7 mouse cellular contexts compared by ENCODE assay signal in genomic region chr8:60992910-60993638, GRCm38 (mm10). TPM values are rescaled to one million over a fixed set of nuclear protein-coding genes. Genes with fewer than 3 reads are reported as not detected.
DNase-seq lines count a peak whose midpoint lies in the region; ATAC-seq lines count a peak whose summit lies in the region.

Gene Nek1 (plus strand): TSS chr8:60993195.

- DNase-seq in adrenal gland, postnatal 25 days: peak; percentile 99
- peak; percentile 100 for DNase-seq in heart, adult 11 months
- peak; percentile 98 for DNase-seq in kidney, adult 18-20 months
- peak; percentile 98 for DNase-seq in limb, embryonic 11.5 days (ENCODE audit: low spot score)
- peak; percentile 99 for DNase-seq in midbrain, embryonic 14.5 days
- DNase-seq in spleen, adult 18-20 months: peak; percentile 95 to 99

- H3K9me3 ChIP-seq in embryonic facial prominence, embryonic 12.5 days: no peaks in the 10 kb centered on the region
- H3K9me3 ChIP-seq in limb, embryonic 11.5 days (ENCODE audit: control insufficient read depth, low read length): no peaks in the 10 kb centered on the region
- H3K9me3 ChIP-seq in midbrain, embryonic 14.5 days (ENCODE audit: control insufficient read depth, low read length): peaks cover 2% of the 10 kb centered on the region; the same call in 1 of the 2 replicates

- H3K27ac ChIP-seq in embryonic facial prominence, embryonic 12.5 days: peak within 1 kb of the TSS; percentile 91
- peak within 1 kb of the TSS; percentile 75; the same call in 1 of the 2 replicates for H3K27ac ChIP-seq in limb, embryonic 11.5 days (replicated peaks; ENCODE audit: low read depth, low read length)
- H3K27ac ChIP-seq in midbrain, embryonic 14.5 days (replicated peaks; ENCODE audit: low read depth, low read length): peak within 1 kb of the TSS; percentile 89

- peaks cover 5% of the 10 kb centered on the region for H3K4me1 ChIP-seq in embryonic facial prominence, embryonic 12.5 days
- H3K4me1 ChIP-seq in limb, embryonic 11.5 days (ENCODE audit: control insufficient read depth, insufficient read depth, low read length): no peaks in the 10 kb centered on the region; the same call in 1 of the 2 replicates
- peaks cover 9% of the 10 kb centered on the region for H3K4me1 ChIP-seq in midbrain, embryonic 14.5 days (ENCODE audit: control insufficient read depth, insufficient read depth, low read length)

- H3K4me2 ChIP-seq in embryonic facial prominence, embryonic 12.5 days (replicated peaks): peak within 1 kb of the TSS; percentile 81
- H3K4me2 ChIP-seq in limb, embryonic 11.5 days (ENCODE audit: low read depth, severe bottlenecking): peak within 1 kb of the TSS; percentile 70
- H3K4me2 ChIP-seq in midbrain, embryonic 14.5 days (ENCODE audit: low read length): peak within 1 kb of the TSS; percentile 77

- no peaks in the 10 kb centered on the region for H3K27me3 ChIP-seq in embryonic facial prominence, embryonic 12.5 days
- H3K27me3 ChIP-seq in limb, embryonic 11.5 days (ENCODE audit: control insufficient read depth, insufficient read depth, low read length): no peaks in the 10 kb centered on the region
- no peaks in the 10 kb centered on the region for H3K27me3 ChIP-seq in midbrain, embryonic 14.5 days (ENCODE audit: control insufficient read depth, insufficient read depth, low read length)

- ATAC-seq in embryonic facial prominence, embryonic 12.5 days (ENCODE audit: insufficient number of reproducible peaks, insufficient read depth, low FRiP score, low TSS enrichment): peak; percentile 94
- peak; percentile 96 for ATAC-seq in limb, embryonic 11.5 days (ENCODE audit: insufficient number of reproducible peaks, low FRiP score, low TSS enrichment, low read depth)
- ATAC-seq in midbrain, embryonic 14.5 days (ENCODE audit: low FRiP score, low TSS enrichment): peak; percentile 97

- H3K9ac ChIP-seq in embryonic facial prominence, embryonic 12.5 days: peak within 1 kb of the TSS; percentile 72
- peak within 1 kb of the TSS; percentile 72 for H3K9ac ChIP-seq in limb, embryonic 11.5 days (ENCODE audit: low read length)
- peak within 1 kb of the TSS; percentile 77 for H3K9ac ChIP-seq in midbrain, embryonic 14.5 days (replicated peaks; ENCODE audit: low read length)

- peak within 1 kb of the TSS; percentile 89 for H3K4me3 ChIP-seq in embryonic facial prominence, embryonic 12.5 days
- H3K4me3 ChIP-seq in limb, embryonic 11.5 days (ENCODE audit: low read depth, low read length): peak within 1 kb of the TSS; percentile 74
- peak within 1 kb of the TSS; percentile 86 for H3K4me3 ChIP-seq in midbrain, embryonic 14.5 days (replicated peaks; ENCODE audit: low read depth, low read length)

- WGBS in embryonic facial prominence, embryonic 12.5 days: under 1% methylated on average over 57 of the region's 57 CpGs
- under 1% methylated on average over 57 of the region's 57 CpGs for WGBS in limb, embryonic 11.5 days
- WGBS in midbrain, embryonic 14.5 days: under 1% methylated on average over 57 of the region's 57 CpGs

- no peaks in the 10 kb centered on the region for H3K36me3 ChIP-seq in embryonic facial prominence, embryonic 12.5 days
- H3K36me3 ChIP-seq in limb, embryonic 11.5 days (ENCODE audit: control insufficient read depth, insufficient read depth, low read length): no peaks in the 10 kb centered on the region
- no peaks in the 10 kb centered on the region for H3K36me3 ChIP-seq in midbrain, embryonic 14.5 days (ENCODE audit: control insufficient read depth, insufficient read depth, low read length)

RNA-seq across cellular contexts. Expression of gene Nek1, which starts in this region (rescaled TPM):
- 17.3 and 21.7 TPM in 2 replicates for total RNA-seq in adrenal gland, postnatal 25 days (2021)
- 19.4 and 21.5 TPM in 2 replicates for polyA plus RNA-seq in embryonic facial prominence, embryonic 12.5 days (2016; fragmentation: Nextera tagmentation; extraction: Ambion mirVana)
- polyA plus RNA-seq in limb, embryonic 11.5 days (2014; fragmentation: Nextera tagmentation; extraction: Ambion mirVana): 23.1 and 24.1 TPM in 2 replicates
- 28.1 and 28.3 TPM in 2 replicates for polyA plus RNA-seq in midbrain, embryonic 14.5 days (2014; fragmentation: Nextera tagmentation; extraction: Ambion mirVana)

Comparison
In these comparisons a context has a peak if more than half of its experiments do, and no peak if none do; other contexts are left out.
1. Peak in every context shown above with its lines: DNase-seq, ATAC-seq, H3K4me3 ChIP-seq and H3K27ac ChIP-seq.